Mouse (Mus musculus) spleen, postnatal 10 days (tissue): Measurements from ENCODE around the gene Nup160.

Experiments used
- DNase-seq, 2 experiments: peaks; one replicate each; pipeline ENCODE4 v3.0.0; 2021 to 2022; ENCODE audit warnings: low spot score in 2 of 2

Gene Nup160

DNA sequence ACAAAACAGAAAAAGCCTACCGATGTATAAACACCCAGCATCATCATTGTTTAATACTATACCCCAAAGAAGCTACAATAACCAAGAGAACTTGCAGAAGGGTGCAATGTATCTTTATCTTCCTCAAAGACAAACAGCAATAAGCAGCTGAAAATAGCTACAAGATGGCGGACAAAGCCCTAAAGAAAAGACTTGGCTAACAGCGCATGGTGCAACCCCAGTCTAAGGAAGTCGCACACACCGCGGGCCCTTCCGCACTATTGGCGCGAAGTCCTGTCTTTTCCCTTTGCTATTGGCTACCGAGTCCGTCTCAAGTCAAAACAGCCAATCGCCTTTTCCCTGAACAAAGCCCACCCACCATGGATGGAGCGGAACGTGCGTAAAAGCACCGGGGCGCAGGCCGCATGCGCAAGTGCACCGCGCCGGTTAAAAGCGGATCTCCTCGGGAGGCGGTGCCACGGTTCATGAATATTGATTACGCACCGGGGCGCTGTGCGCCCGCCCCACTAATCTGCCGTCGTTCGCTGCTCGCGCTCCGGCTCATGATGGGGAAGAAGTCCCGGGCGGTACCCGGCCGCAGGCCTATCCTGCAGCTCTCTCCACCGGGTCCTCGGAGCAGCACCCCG lies 68.2 kb downstream of the Nup160 start, which contains the start of gene Fnbp4:
Gene Fnbp4, plus strand, starts transcription at position 318 of the 626 bp plus-strand sequence.
- peak; percentile 94 to 97 for DNase-seq

GRCm38 (mm10) chr2:90745740-90746537 lies 68.9 kb downstream of the Nup160 start:
- DNase-seq, result peak in 1 of 2 experiments; percentile 71

GRCm38 (mm10) chr2:90746538-90746865 lies 69.5 kb downstream of the Nup160 start:
- DNase-seq, result no peak

DNA sequence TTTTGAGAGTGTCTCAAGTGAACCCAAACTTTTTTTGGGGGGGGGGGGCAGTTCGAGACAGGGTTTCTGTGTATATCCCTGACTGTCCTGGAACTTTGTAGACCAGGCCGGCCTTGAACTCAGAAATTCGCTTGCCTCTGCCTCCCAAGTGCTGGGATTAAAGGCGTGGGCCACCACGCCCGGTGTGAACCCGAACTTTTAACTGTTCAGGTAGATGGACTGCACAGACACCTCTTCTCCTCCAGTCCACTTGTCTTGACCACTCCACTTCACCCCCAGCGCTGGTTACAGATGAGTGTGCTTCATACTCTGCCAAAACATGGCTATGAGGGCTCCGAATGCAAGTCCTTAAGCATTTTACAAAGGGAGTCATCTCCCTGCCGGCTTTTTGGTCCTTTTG lies 70.1 kb downstream of the Nup160 start:
- no peak for DNase-seq

DNA sequence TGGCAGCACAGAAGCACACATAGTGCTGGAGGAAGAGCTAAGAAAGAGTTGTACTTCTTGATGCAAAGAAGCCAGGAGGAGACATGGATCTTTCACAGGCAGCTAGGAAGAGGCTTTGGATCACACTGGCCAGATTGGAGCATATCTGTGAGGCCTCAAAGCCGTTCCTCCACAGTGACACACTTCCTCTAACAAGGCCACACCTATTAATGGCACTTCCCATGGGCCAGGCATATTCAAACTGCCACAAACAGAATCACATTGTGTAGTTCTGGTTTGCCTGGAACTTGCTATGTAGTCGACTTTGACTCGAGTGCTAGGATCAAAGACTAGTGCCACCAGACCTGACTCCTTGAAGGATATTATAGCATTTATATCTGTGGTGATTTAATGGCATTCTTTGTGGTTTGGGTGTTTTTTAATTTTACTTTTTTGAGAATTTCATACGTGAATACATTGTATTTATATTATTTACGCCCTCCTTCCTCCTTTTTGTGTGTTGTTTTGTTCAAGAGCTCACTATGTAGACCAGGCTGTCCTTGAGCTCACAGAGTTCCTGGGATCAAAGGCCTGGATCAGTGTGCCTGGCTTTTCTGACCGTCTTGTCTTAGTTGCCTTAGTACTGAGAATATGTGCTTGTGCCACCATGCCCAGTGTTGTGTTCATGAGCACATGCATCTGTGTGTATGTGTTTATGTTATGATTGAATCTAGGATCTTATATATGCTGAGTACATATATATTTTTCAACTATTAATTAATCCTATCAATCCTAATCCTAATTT lies 72.9 kb downstream of the Nup160 start:
- no peak for DNase-seq

DNA sequence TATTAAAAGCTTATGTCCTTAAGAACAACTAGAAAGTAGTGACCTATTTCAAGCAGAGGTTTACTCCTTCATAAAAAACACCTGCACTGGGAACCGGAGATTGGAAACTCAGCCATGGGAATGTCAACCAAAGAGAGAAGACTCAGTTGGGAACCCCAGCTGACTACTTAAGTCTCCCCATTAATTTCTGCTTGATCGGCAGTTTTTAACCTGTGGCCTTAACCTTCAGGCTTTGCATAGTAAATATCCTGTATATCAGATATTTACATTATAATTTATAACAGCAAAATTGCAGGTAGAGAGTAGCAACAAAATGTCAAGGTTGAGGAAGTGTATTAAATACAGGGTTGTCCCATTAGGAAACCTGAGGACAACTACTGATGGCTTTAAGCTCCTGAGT lies 76.5 kb downstream of the Nup160 start:
- DNase-seq, result no peak

- DNase-seq, result no peak
Measured at GRCm38 (mm10) chr2:90754188-90754587, 77.2 kb downstream of the Nup160 start.

DNA sequence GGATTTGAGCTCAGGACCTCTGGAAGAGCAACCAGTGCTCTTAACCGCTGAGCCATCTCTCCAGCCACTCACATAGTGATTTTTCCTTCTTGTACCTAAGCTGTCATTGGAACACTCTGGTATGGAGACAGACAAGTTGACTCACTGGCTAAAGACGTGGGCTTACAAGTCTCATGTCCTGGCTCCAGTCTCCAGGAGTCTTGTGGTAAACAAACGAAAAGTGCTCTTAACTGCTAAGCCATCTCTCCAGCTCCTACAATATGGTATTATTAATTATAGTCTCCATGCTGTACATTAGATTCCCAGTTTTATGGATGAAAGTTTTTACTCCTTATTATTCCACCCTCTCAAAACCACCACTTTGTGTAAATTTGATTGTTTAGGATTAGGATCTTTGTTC lies 88.1 kb downstream of the Nup160 start:
- DNase-seq, result no peak

DNA sequence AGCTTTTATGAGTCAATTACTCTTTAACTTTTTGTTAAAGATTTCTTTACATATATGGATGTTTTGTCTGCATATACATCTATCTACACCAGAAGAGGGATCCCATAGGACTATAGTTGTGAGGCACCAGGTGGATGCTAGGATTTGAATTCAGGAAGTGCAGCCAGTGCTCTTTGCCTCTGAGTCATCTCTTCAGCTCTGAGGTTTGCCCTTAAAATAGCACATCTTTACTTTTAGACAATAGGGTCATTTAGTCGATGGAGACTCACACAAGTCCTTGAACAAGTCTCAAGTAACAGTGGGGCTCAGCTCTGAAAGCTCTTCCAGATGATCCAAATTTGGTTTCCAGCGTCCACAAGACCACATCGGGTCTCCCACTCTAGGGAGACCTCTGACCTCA lies 104.3 kb downstream of the Nup160 start:
- DNase-seq, result no peak

GRCm38 (mm10) chr2:90781938-90782337 lies 104.9 kb downstream of the Nup160 start:
- DNase-seq, result no peak

GRCm38 (mm10) chr2:90782458-90782857 lies 105.4 kb downstream of the Nup160 start, which contains the start of gene Agbl2:
Gene Agbl2 (plus strand): TSS chr2:90782727.
- DNase-seq, result no peak

DNA sequence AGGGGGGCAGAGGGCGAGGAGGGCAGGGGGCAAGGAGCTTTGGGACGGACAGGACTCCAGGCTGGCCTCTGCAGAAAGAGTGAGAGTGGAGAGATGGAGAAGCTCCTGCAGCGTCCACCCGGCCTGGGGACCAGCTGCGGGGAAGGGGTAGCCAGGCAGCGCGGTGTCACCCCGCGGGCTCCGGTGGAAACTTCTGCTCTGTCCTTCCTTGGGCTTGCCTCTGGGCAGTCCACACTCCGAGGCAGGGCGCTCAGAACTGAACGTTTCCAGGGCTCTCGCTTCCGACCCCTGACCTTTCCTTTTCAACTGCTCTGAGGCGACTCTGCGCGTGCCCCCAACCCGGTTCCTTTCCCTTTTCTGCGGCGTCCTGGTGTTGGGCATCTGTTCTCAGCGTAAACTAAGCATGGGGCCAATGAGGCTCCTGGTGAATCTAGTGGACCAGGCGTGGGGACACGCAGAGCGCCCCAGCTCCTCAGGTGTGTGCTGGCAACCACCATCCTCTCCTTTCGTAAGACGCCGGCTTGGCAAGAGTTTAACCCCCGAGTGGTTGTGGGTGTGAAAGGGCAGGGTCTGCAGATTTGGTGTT lies 106.0 kb downstream of the Nup160 start:
- DNase-seq, result no peak
